Mouse (Mus musculus) hindbrain, embryonic 10.5 days (tissue): ENCODE data around the gene Gsc. TPM values are rescaled to one million over a fixed set of nuclear protein-coding genes. Genes with fewer than 3 reads are reported as not detected.

Experiments used
- DNase-seq: peaks from one replicate; pipeline ENCODE4 v3.0.0-alpha.2; 2017; ENCODE audit warnings: low spot score
- H3K27ac ChIP-seq: fragments of 300-500 bp; sonication (generic); 2 replicates; pipeline ENCODE4 v1.5.1; 2016; ENCODE audit warnings: mild to moderate bottlenecking, moderate library complexity
- H3K27me3 ChIP-seq: fragments of 300-500 bp; sonication (generic); 2 replicates; pipeline ENCODE4 v1.6.1; 2016; ENCODE audit warnings: mild to moderate bottlenecking; ENCODE audit not compliant: poor library complexity, insufficient read depth, severe bottlenecking
- H3K36me3 ChIP-seq: fragments of 300-500 bp; sonication (generic); 2 replicates; pipeline ENCODE4 v1.6.1; 2016; ENCODE audit warnings: mild to moderate bottlenecking, moderate library complexity
- H3K4me1 ChIP-seq: fragments of 300-500 bp; sonication (generic); replicated peaks from 2 replicates; pipeline ENCODE4 v1.6.1; 2016; ENCODE audit warnings: mild to moderate bottlenecking
- H3K4me3 ChIP-seq: fragments of 300-500 bp; sonication (generic); 2 replicates; pipeline ENCODE4 v1.5.1; 2016; ENCODE audit warnings: mild to moderate bottlenecking, moderate library complexity
- H3K9me3 ChIP-seq: fragments of 300-500 bp; sonication (generic); 2 replicates; pipeline ENCODE4 v1.6.1; 2016; ENCODE audit warnings: mild to moderate bottlenecking, moderate library complexity
- WGBS: fragments of 180-500 bp; shearing (Covaris S2); methylation state at CpG from one replicate; pipeline ENCODE4 v1.1.7; 2016; 5-methylcytosine and 5-hydroxymethylcytosine counted together
- polyA plus RNA-seq: library from polyadenylated mRNA; unstranded; fragments of >200 nt; fragmentation: Nextera tagmentation; extraction: Ambion mirVana; gene quantifications from 2 replicates; pipeline ENCODE4 v1.2.1, GENCODE M21; 2016

Gsc gene
- polyA plus RNA-seq, 1 experiment from 2014 or later: 0.55 TPM

GRCm38 (mm10) chr12:104474191-104474871, 1.2 kb upstream of the Gsc start:
- peak overlapping the region; percentile 60 for H3K4me3 ChIP-seq
- peak; percentile 72 for DNase-seq
- H3K27ac ChIP-seq: no peak overlapping the region
- WGBS: under 1% methylated on average over 42 of the region's 42 CpGs
- no peaks in the 10 kb centered on the region for H3K9me3 ChIP-seq
- H3K36me3 ChIP-seq: no peaks in the 10 kb centered on the region
- H3K27me3 ChIP-seq: peaks cover 100% of the 10 kb centered on the region
- H3K4me1 ChIP-seq: peaks cover 63% of the 10 kb centered on the region

GRCm38 (mm10) chr12:104473492-104473891, 362 bp upstream of the Gsc start:
- H3K27ac ChIP-seq: no peak overlapping the region
- H3K4me3 ChIP-seq: peak overlapping the region; percentile 60
- H3K27me3 ChIP-seq: peaks cover 100% of the 10 kb centered on the region
- H3K4me1 ChIP-seq: peaks cover 68% of the 10 kb centered on the region
- no peaks in the 10 kb centered on the region for H3K36me3 ChIP-seq
- H3K9me3 ChIP-seq: no peaks in the 10 kb centered on the region
- WGBS: under 1% methylated on average over 17 of the region's 18 CpGs
- DNase-seq: no peak

- no peaks in the 10 kb centered on the region for H3K9me3 ChIP-seq
- peaks cover 71% of the 10 kb centered on the region for H3K4me1 ChIP-seq
- no peak for DNase-seq
- peaks cover 100% of the 10 kb centered on the region for H3K27me3 ChIP-seq
- H3K36me3 ChIP-seq: no peaks in the 10 kb centered on the region
- under 1% methylated on average over 25 of the region's 25 CpGs for WGBS
- peak overlapping the region; percentile 60 for H3K4me3 ChIP-seq
- H3K27ac ChIP-seq: 0 out of 2 replicates have a peak overlapping the region, but pooled peaks have one; percentile 8
Observed at GRCm38 (mm10) chr12:104472218-104472525, 958 bp downstream of the Gsc start.

- H3K27me3 ChIP-seq: peaks cover 100% of the 10 kb centered on the region
- DNase-seq: peak; percentile 75
- peaks cover 74% of the 10 kb centered on the region for H3K4me1 ChIP-seq
- H3K4me3 ChIP-seq: peak overlapping the region; percentile 60
- under 1% methylated on average over 57 of the region's 57 CpGs for WGBS
- H3K9me3 ChIP-seq: no peaks in the 10 kb centered on the region
- H3K36me3 ChIP-seq: no peaks in the 10 kb centered on the region
- 0 out of 2 replicates have a peak overlapping the region, but pooled peaks have one; percentile 8 for H3K27ac ChIP-seq
Observed at GRCm38 (mm10) chr12:104471351-104472217, 1.5 kb downstream of the Gsc start.

GRCm38 (mm10) chr12:104470646-104471045, 2.5 kb downstream of the Gsc start:
- Histone ChIP-seq H3K9me3 (no peaks in the 10 kb centered on the region), H3K27me3 (peaks cover 100% of the 10 kb centered on the region), H3K36me3 (no peaks in the 10 kb centered on the region), H3K4me3 (peak overlapping the region; percentile 11; the same call in 1 of the 2 replicates), H3K4me1 (peaks cover 70% of the 10 kb centered on the region), H3K27ac (no peak overlapping the region)
- peak; percentile 28 for DNase-seq
- WGBS: 4% methylated on average over 6 of the region's 6 CpGs

GRCm38 (mm10) chr12:104468783-104469182, 4.3 kb downstream of the Gsc start:
- Histone ChIP-seq H3K27me3 (peaks cover 97% of the 10 kb centered on the region), H3K36me3 (no peaks in the 10 kb centered on the region), H3K27ac (no peak overlapping the region), H3K9me3 (no peaks in the 10 kb centered on the region), H3K4me3 (no peak overlapping the region), H3K4me1 (peaks cover 63% of the 10 kb centered on the region)
- DNase-seq: peak; percentile 21
- 8% methylated on average over 4 of the region's 4 CpGs for WGBS

GRCm38 (mm10) chr12:104467372-104467771, 5.8 kb downstream of the Gsc start:
- no peak for DNase-seq
- Histone ChIP-seq H3K27ac (no peak overlapping the region), H3K9me3 (no peaks in the 10 kb centered on the region), H3K4me1 (peaks cover 50% of the 10 kb centered on the region), H3K4me3 (no peak overlapping the region), H3K27me3 (peaks cover 95% of the 10 kb centered on the region), H3K36me3 (no peaks in the 10 kb centered on the region)
- WGBS: 34% methylated on average over 6 of the region's 6 CpGs

- 9% methylated on average over 7 of the region's 7 CpGs for WGBS
- Histone ChIP-seq H3K36me3 (no peaks in the 10 kb centered on the region), H3K9me3 (no peaks in the 10 kb centered on the region), H3K4me3 (no peak overlapping the region), H3K27ac (no peak overlapping the region), H3K4me1 (peaks cover 45% of the 10 kb centered on the region), H3K27me3 (peaks cover 92% of the 10 kb centered on the region)
- no peak for DNase-seq
Observed at GRCm38 (mm10) chr12:104466930-104467329, 6.2 kb downstream of the Gsc start.

- Histone ChIP-seq H3K4me1 (peaks cover 13% of the 10 kb centered on the region), H3K27me3 (peaks cover 56% of the 10 kb centered on the region)
- peak; percentile 25 for DNase-seq
Observed at GRCm38 (mm10) chr12:104461372-104461771, 11.8 kb downstream of the Gsc start.

GRCm38 (mm10) chr12:104459377-104459776, 13.8 kb downstream of the Gsc start:
- Histone ChIP-seq H3K27ac (no peak overlapping the region), H3K36me3 (no peaks in the 10 kb centered on the region), H3K9me3 (no peaks in the 10 kb centered on the region), H3K4me1 (peaks cover 6% of the 10 kb centered on the region), H3K4me3 (no peak overlapping the region), H3K27me3 (peaks cover 38% of the 10 kb centered on the region)
- WGBS: 65% methylated on average over 6 of the region's 6 CpGs
- DNase-seq: no peak

More at GRCm38 (mm10) chr12:104461372-104461771, 11.8 kb downstream of the Gsc start:
- Histone ChIP-seq H3K4me3 (no peak overlapping the region), H3K36me3 (no peaks in the 10 kb centered on the region), H3K9me3 (no peaks in the 10 kb centered on the region), H3K27ac (no peak overlapping the region)
- WGBS: 29% methylated on average over 8 of the region's 8 CpGs

GRCm38 (mm10) chr12:104453002-104453401, 20.1 kb downstream of the Gsc start:
- no peaks in the 10 kb centered on the region for H3K9me3 ChIP-seq
- no peak overlapping the region for H3K4me3 ChIP-seq
- H3K27me3 ChIP-seq: no peaks in the 10 kb centered on the region
- 0 out of 2 replicates have a peak, but pooled peaks cover 3% of the 10 kb centered on the region for H3K4me1 ChIP-seq
- no peaks in the 10 kb centered on the region for H3K36me3 ChIP-seq
- H3K27ac ChIP-seq: no peak overlapping the region
- DNase-seq: no peak
- WGBS: 50% methylated on average over 1 of the region's 1 CpGs

- Histone ChIP-seq H3K4me1 (0 out of 2 replicates have a peak, but pooled peaks cover 3% of the 10 kb centered on the region), H3K36me3 (no peaks in the 10 kb centered on the region), H3K9me3 (no peaks in the 10 kb centered on the region), H3K27ac (no peak overlapping the region), H3K27me3 (no peaks in the 10 kb centered on the region; the same call in 1 of the 2 replicates), H3K4me3 (no peak overlapping the region)
- no peak for DNase-seq
- 83% methylated on average over 10 of the region's 10 CpGs for WGBS
Observed at GRCm38 (mm10) chr12:104450257-104450656, 22.9 kb downstream of the Gsc start.

- H3K9me3 ChIP-seq: no peaks in the 10 kb centered on the region
- no peaks in the 10 kb centered on the region for H3K36me3 ChIP-seq
- 0 out of 2 replicates have a peak, but pooled peaks cover 3% of the 10 kb centered on the region for H3K4me1 ChIP-seq
- H3K27ac ChIP-seq: no peak overlapping the region
- DNase-seq: peak; percentile 65
- 0 out of 2 replicates have a peak overlapping the region, but pooled peaks have one; percentile 23 for H3K4me3 ChIP-seq
- WGBS: 33% methylated on average over 13 of the region's 13 CpGs
- H3K27me3 ChIP-seq: no peaks in the 10 kb centered on the region; the same call in 1 of the 2 replicates
Observed at GRCm38 (mm10) chr12:104448099-104448498, 25.0 kb downstream of the Gsc start.
